Mouse (Mus musculus) gastrocnemius, postnatal 10 days (tissue): Measurements from ENCODE around the gene Wasf2. TPM values are rescaled to one million over a fixed set of nuclear protein-coding genes. Genes with fewer than 3 reads are reported as not detected.
"Not testable (repeated sequence)": the region's sequence is repeated elsewhere in the genome, so short reads cannot be mapped to it uniquely, and the experiment has no call there.

Experiments
- DNase-seq: peaks from one replicate; pipeline ENCODE4 v3.0.0; 2021; ENCODE audit warnings: mixed read lengths
- total RNA-seq, 2 experiments: library from RNA; stranded (reverse); gene quantifications; 2 replicates each; pipeline ENCODE4 v1.2.3; 2021

Gene Wasf2
- total RNA-seq, 2 experiments from 2014 or later: 73.1 to 88.7 TPM

- DNase-seq: not testable (repeated sequence)
Observed at GRCm38 (mm10) chr4:133096671-133097070, 33.6 kb upstream of the Wasf2 start.

GRCm38 (mm10) chr4:133101751-133102150 lies 28.6 kb upstream of the Wasf2 start:
- peak; percentile 1 for DNase-seq

DNA sequence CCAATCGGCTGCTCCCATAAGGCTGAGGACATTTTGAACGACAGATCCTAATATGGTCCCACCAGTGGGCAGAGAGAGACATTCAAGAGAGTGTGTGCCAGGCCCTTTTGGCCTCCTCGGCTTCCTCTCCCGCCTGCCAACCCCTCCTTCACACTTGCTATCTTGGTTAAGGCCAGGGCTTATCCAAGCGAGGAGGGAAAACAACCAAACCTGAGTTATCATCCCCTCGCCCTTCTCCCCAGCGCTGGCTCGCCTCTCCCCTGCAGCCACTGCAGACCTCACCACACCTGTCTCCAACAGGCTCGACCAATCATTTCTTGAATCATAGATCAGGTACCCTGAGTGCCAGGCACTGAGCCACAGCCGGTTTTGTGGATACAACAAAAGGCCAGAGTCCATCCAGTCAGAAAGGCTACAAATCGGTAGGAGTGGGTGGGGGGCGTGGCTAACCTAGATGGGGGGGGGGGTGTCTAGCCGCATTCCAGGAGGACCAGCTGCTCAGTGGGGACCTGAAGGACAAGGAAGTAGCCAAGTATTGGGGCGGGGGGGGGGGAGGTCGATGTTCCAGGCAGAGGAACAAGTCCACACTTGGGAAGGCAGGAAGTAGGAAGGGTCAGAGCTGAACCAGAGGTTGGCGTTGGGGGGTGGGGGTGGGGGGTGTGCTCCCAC lies 26.6 kb upstream of the Wasf2 start:
- DNase-seq: peak; percentile 12

- peak; percentile 4 for DNase-seq
Observed at GRCm38 (mm10) chr4:133104194-133104569, 26.1 kb upstream of the Wasf2 start.

GRCm38 (mm10) chr4:133106691-133107090 lies 23.6 kb upstream of the Wasf2 start:
- DNase-seq: peak; percentile 2

DNA sequence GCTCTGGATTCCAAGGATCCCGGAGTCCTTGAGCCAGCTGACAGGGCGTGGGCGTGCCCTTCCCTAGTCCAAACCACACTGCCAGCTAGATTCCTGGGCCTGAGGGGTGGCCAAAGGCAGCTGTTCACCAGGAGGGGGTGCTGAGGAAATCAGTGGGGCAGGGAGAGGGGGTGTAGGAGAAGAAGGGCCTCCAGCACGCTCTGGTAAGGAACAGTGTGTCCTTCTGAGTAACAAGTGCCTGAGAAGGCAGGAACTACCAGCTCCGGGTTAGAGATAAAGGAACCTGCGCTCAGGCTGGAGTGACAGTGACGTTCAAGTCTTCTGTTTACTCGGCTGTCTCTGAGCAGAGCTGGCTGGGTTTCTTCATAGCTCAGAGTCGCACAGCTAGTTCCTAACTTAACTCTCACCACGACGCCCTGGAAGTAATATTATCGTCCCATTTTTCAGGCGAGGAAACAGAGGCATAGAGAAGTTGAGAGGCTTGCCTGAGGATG lies 22.5 kb upstream of the Wasf2 start:
- DNase-seq: peak; percentile 57

DNA sequence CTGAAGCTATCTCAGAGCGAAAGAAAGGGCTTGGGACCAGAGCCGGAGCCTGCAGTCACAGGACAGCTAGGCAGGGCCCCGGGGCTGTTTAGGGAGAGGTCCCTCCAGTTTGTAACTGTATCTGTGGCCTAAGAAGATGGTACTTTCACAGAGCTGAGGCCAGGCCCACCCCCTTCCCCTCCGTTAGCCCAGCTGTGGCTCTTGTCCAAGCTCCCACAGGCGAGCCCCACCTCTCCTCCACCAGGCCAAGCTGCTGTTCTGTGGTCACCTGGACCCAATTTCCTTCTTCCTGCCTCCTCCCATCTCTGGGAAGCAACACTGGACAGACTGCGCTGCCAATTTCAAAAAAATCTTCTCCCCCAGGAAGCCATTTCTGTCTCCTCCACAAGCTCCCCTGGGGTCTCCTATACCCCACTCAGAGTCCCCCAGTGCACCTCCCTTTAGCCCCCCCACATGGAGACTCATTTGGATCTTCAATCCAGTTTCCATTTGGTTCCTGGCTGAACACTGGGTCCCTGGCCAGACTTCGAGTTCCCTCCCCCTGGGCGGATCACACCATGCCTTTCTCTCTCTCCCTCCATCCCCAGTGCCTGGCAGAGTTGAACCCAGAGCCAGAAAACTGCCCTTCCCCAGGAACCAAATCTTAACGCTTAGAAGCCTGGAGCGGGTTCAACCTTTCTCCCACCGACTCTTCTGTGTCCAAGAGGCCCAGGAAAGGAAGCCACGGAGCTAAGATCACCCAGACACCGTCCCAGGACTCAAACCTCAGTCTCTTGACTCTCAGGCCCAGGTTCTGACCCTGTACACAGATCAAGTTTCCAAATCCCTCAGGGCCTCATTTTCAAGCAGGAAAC lies 21.6 kb upstream of the Wasf2 start:
- peak; percentile 40 for DNase-seq

DNA sequence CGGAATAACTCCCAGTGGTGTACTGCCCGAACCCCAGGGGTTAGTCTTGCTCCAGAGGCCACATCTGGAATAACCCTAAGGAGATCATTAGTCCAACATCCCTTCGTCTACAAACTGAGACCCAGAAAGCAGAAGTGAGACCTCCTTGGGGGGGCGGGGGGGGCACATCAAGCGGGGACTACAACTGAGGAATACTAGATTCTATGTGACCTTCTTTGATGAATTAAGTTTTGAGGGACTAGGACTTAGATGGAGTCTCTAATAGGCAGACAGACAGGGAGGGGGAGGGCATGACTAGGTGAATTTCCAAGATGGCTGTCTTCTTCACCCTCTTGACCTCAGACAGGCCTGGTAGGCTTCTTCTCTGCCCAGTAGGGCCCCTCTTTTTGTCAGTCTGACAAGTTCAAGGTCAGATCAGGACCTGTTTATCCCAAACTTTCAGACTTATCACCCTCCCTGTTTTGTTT lies 20.9 kb upstream of the Wasf2 start:
- peak; percentile 3 for DNase-seq

- no peak for DNase-seq
Observed at GRCm38 (mm10) chr4:133112175-133112838, 18.0 kb upstream of the Wasf2 start.

GRCm38 (mm10) chr4:133113351-133113882 lies 16.9 kb upstream of the Wasf2 start:
- no peak for DNase-seq

DNA sequence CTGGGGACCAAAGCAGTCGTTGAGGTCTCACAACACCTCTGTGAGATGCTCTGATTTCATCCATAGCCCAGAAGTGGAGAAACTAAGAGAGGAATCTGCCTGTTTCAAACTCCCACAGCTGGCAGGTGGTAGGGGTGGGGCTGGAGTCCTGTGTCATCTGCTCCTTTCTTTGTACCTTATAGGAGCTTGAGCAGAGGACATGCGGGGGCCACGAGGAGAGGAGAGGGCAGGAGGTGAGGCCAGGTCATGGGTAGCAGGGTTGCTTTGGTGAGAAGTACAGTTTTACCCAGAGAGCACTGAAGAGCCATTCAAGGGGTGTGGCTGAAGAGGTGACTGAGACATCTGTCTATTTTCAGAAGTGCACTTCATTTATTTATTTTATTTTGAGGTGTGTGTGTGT lies 15.5 kb upstream of the Wasf2 start:
- no peak for DNase-seq

- DNase-seq: no peak
Observed at GRCm38 (mm10) chr4:133115721-133116429, 14.4 kb upstream of the Wasf2 start.

DNA sequence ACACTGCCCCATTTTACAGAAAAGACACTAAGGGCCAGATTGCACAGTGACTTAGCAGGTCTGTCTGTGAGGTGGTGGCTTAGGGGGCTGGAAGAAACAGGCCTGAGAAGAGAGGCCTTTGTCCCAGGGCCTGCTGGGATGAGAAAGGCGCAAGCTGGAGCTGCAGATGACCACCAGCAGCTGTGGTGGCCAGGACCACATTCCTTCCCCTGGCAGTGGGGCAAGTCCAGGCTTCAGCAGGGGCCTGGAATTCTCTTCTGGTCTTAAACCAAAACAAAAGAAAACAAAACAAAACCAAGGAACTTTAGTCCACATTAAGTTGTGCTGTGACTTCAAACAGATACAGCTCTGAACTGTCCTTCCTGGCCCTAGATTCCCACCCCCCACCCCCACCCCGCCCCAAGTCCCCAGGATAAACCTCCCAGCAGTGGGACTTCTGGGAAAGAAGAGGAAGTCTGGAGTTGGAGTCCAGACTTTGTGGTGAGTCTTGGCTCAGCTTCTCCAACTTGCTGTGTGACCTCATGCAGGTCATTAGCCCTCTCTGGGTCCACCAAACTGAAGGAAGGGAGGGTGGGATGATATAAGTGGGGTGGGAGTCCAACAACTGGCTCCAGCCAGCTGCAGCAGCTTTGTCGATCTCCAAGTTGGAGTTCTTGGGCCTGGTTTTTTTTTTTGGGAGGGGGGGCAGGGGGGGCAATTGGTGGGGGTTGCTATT lies 13.4 kb upstream of the Wasf2 start:
- DNase-seq: peak; percentile 25

DNA sequence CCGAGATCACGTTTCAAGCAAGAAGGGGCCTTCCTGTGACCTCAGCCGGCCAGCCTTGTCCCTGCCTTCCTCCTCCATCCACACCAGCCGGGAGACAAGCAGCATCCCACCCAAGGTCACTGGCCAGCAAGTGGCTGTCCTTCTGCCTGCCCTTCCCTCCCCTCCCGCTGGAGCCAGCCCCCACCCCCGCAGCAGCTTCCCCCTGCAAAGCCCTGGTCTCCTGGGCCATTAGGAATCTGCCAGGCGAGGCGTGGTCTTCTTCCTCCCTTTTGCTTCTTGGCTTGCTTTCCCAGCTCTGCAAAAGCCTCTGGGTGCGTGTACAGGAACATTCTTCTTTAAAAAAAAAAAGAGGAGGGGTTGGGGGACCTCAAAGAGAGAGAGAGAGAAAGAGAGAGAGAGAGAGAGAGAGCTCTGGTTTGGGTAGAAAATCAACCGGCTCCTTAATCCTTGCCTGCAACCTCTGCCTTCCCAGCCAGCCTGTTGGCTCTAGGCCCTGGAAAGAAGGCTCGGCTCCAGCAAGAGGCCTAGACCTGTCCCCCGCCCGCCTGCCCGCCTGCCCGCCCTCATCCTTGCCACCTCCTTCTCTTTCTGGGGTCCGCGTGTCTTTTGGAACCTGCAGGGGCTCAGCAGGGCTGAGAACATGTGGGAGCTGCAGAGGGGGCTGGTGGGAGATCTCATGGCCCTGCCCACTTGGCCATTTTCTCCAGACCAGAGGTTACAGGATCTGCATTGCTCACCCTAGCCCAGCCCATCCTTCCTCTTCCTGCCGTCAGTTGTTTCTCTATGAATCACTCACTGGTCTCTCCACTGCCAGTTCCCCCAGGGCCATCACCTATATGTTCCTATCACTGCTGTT lies 12.5 kb upstream of the Wasf2 start:
- DNase-seq: peak; percentile 85

GRCm38 (mm10) chr4:133118775-133119375 lies 11.4 kb upstream of the Wasf2 start:
- no peak for DNase-seq

DNA sequence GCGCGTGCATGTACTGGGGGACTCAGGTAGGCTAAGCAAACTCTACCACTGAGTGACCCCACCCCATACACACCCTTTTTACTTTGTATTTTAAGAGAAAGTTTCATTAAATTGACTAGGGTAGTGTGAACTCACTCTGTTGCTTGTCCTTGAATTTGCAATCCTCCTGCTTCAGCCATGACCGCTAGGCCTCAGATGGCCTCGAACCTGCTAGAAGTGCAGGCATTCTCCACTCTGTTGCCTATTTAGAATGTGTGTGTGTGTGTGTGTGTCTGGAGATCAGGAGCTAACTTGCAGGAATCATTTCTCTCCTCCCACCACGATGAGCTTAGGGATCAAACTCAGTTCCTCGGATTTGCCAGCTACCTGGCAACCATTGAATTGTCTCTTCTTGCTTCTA lies 10.7 kb upstream of the Wasf2 start:
- no peak for DNase-seq

- DNase-seq: peak; percentile 18
Observed at GRCm38 (mm10) chr4:133120833-133121321, 9.4 kb upstream of the Wasf2 start.

GRCm38 (mm10) chr4:133121416-133121815 lies 8.9 kb upstream of the Wasf2 start:
- no peak for DNase-seq

GRCm38 (mm10) chr4:133121974-133122637 lies 8.2 kb upstream of the Wasf2 start:
- no peak for DNase-seq
